Mouse (Mus musculus): Measurements from ENCODE around the gene Eif1. TPM values are rescaled to one million over a fixed set of nuclear protein-coding genes. Genes with fewer than 3 reads are reported as not detected.

Gene Eif1
- polyA plus RNA-seq, 1 experiment, result 396 TPM

GRCm38 (mm10) chr11:100369145-100369544, 49.5 kb downstream of the Eif1 start:
- no peak overlapping the region for H3K4me3 ChIP-seq (ENCODE audit: control insufficient read depth, low read depth, low read length)
- TF ChIP-seq CTCF (IDR thresholded peaks at IDR 0.05; ENCODE audit: control insufficient read depth, insufficient read depth, insufficient replicate concordance, low read depth, low read length) (no peak), POLR2A (IDR thresholded peaks at IDR 0.05; ENCODE audit: control insufficient read depth, low read depth, low read length) (no peak)
- no peaks in the 10 kb centered on the region for H3K4me1 ChIP-seq (ENCODE audit: control insufficient read depth, insufficient read depth, low read length)
- H3K27me3 ChIP-seq (ENCODE audit: control insufficient read depth, insufficient read depth, low read length), result no peaks in the 10 kb centered on the region
- no peak overlapping the region for H3K27ac ChIP-seq (ENCODE audit: control insufficient read depth, insufficient read depth, low read depth, low read length)
- H3K36me3 ChIP-seq (ENCODE audit: control insufficient read depth, insufficient read depth, low read length), result no peaks in the 10 kb centered on the region

- TF ChIP-seq CTCF (IDR thresholded peaks at IDR 0.05; ENCODE audit: control insufficient read depth, insufficient read depth, insufficient replicate concordance, low read depth, low read length) (no peak), POLR2A (IDR thresholded peaks at IDR 0.05; ENCODE audit: control insufficient read depth, low read depth, low read length) (no peak)
- Histone ChIP-seq H3K36me3 (ENCODE audit: control insufficient read depth, insufficient read depth, low read length) (no peaks in the 10 kb centered on the region), H3K4me3 (ENCODE audit: control insufficient read depth, low read depth, low read length) (no peak overlapping the region), H3K27ac (ENCODE audit: control insufficient read depth, insufficient read depth, low read depth, low read length) (no peak overlapping the region), H3K4me1 (ENCODE audit: control insufficient read depth, insufficient read depth, low read length) (no peaks in the 10 kb centered on the region), H3K27me3 (ENCODE audit: control insufficient read depth, insufficient read depth, low read length) (no peaks in the 10 kb centered on the region)
Measured at GRCm38 (mm10) chr11:100369822-100370221, 50.1 kb downstream of the Eif1 start.

Other genes starting within 250 kb of the Eif1 start
- gene Krt32, start 231.7 kb upstream of the Eif1 start, polyA plus RNA-seq (2012; rRNA removed), result 1.2 TPM in 1 of 2 replicates, not detected in the other
- gene Krt35, start 223.6 kb upstream of the Eif1 start, polyA plus RNA-seq (2012; rRNA removed), result 0.17 TPM in 1 of 2 replicates, not detected in the other
- not detected in 2 replicates for gene Krt36, start 214.3 kb upstream of the Eif1 start, polyA plus RNA-seq (2012; rRNA removed)
- gene Krt13, start 198.3 kb upstream of the Eif1 start, polyA plus RNA-seq (2012; rRNA removed), result not detected in 2 replicates
- 0.96 and 2.8 TPM in 2 replicates for gene Krt15, start 184.0 kb upstream of the Eif1 start, polyA plus RNA-seq (2012; rRNA removed)
- gene Krt19, start 171.2 kb upstream of the Eif1 start, polyA plus RNA-seq (2012; rRNA removed), result 0.75 and 10.1 TPM in 2 replicates
- gene Krt9, start 126.6 kb upstream of the Eif1 start, polyA plus RNA-seq (2012; rRNA removed), result not detected in 2 replicates
- gene Krt14, start 112.3 kb upstream of the Eif1 start, polyA plus RNA-seq (2012; rRNA removed), result 1.2 TPM in 1 of 2 replicates, not detected in the other
- gene Krt16, start 71.0 kb upstream of the Eif1 start, polyA plus RNA-seq (2012; rRNA removed), result not detected in 2 replicates
- not detected in 2 replicates for gene Krt17, start 58.9 kb upstream of the Eif1 start, polyA plus RNA-seq (2012; rRNA removed)
- not detected in 2 replicates for gene Krt42, start 50.0 kb upstream of the Eif1 start, polyA plus RNA-seq (2012; rRNA removed)
- 0.43 TPM in 1 of 2 replicates, not detected in the other for gene Gast, start 14.5 kb downstream of the Eif1 start, polyA plus RNA-seq (2012; rRNA removed)
- gene Hap1, start 36.2 kb downstream of the Eif1 start, polyA plus RNA-seq (2012; rRNA removed), result 35.2 and 41.9 TPM in 2 replicates
- 103 TPM in 2 replicates for gene Jup, start 77.9 kb downstream of the Eif1 start, polyA plus RNA-seq (2012; rRNA removed)
- gene P3h4, start 95.0 kb downstream of the Eif1 start, polyA plus RNA-seq (2012; rRNA removed), result 8.5 and 9.0 TPM in 2 replicates
- gene Fkbp10, start 95.8 kb downstream of the Eif1 start, polyA plus RNA-seq (2012; rRNA removed), result 6.6 and 7.7 TPM in 2 replicates
- 145 and 152 TPM in 2 replicates for gene Nt5c3b, start 121.9 kb downstream of the Eif1 start, polyA plus RNA-seq (2012; rRNA removed)
- 422 and 444 TPM in 2 replicates for gene Klhl10, start 122.0 kb downstream of the Eif1 start, polyA plus RNA-seq (2012; rRNA removed)
- gene Klhl11, start 152.9 kb downstream of the Eif1 start, polyA plus RNA-seq (2012; rRNA removed), result 10.2 and 11.2 TPM in 2 replicates
- 24.7 and 30.4 TPM in 2 replicates for gene Acly, start 208.1 kb downstream of the Eif1 start, polyA plus RNA-seq (2012; rRNA removed)
- 70.4 and 74.1 TPM in 2 replicates for gene Ttc25, start 225.7 kb downstream of the Eif1 start, polyA plus RNA-seq (2012; rRNA removed)

All from testis, adult 2 months (tissue).